11 mouse cellular contexts compared by ENCODE assay signal in the genomic region with DNA sequence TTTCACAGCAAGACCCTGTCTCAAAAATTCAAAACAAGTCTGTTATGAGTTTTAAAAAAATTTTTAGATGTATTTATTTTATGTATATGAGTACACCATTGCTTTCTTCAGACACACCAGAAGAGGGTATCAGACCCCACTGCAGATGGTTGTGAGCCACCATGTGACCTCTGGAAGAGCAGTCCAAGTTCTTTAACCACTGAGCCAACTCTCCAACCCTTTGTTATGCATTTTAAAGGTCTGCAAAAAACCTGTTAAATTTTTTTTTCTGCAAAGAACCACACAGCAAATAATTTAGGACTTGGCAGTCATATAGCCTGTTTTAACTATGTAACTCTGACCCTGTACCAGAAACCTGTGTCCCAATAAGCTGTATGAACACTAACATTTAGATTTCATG. TPM values are rescaled to one million over a fixed set of nuclear protein-coding genes. Genes with fewer than 3 reads are reported as not detected.
DNase-seq lines count a peak whose midpoint lies in the region; ATAC-seq lines count a peak whose summit lies in the region.
"Had no signal": no experiment of that assay in that cellular context is flagged by ENCODE, and none has a peak within 500 bp of the region (broad histone marks: within the 10 kb centered on the region; RNA-seq: fewer than 3 reads in every experiment).

No protein-coding gene starts in this region.

- peaks cover 17% of the 10 kb centered on the region for H3K4me1 ChIP-seq in kidney, embryonic 15.5 days
- H3K4me1 ChIP-seq in embryonic facial prominence, embryonic 11.5 days (ENCODE audit: control insufficient read depth, insufficient read depth, low read length) = no peaks in the 10 kb centered on the region
- peaks cover 13% of the 10 kb centered on the region for H3K4me1 ChIP-seq in intestine, embryonic 14.5 days (replicated peaks; ENCODE audit: control insufficient read depth, insufficient read depth, low read length)
- peaks cover 11% of the 10 kb centered on the region for H3K4me1 ChIP-seq in midbrain, embryonic 16.5 days (ENCODE audit: control insufficient read depth, insufficient read depth, low read length)

- intact Hi-C loops in left cerebral cortex, postnatal 14 days (cut with DNase I) = no loop called here

- no peak overlapping the region for H3K27ac ChIP-seq in kidney, embryonic 15.5 days
- no peak overlapping the region for H3K27ac ChIP-seq in embryonic facial prominence, embryonic 11.5 days (replicated peaks; ENCODE audit: low read depth, low read length)
- no peak overlapping the region for H3K27ac ChIP-seq in intestine, embryonic 14.5 days (ENCODE audit: low read depth)
- H3K27ac ChIP-seq in midbrain, embryonic 16.5 days (ENCODE audit: low read length) = no peak overlapping the region

- ATAC-seq in kidney, embryonic 15.5 days (replicated peaks; ENCODE audit: low FRiP score) = no peak
- ATAC-seq in embryonic facial prominence, embryonic 11.5 days (replicated peaks; ENCODE audit: insufficient number of reproducible peaks, low FRiP score, low TSS enrichment, low read depth) = no peak
- no peak for ATAC-seq in intestine, embryonic 14.5 days (replicated peaks; ENCODE audit: low FRiP score, low TSS enrichment, low read depth)
- no peak for ATAC-seq in midbrain, embryonic 16.5 days
- no peak for ATAC-seq in granulocyte monocyte progenitor cell, adult 5-6 weeks (replicated peaks; ENCODE audit: poor library complexity, severe bottlenecking)

- peak overlapping the region; percentile 89 for H3K4me2 ChIP-seq in kidney, embryonic 15.5 days
- peak overlapping the region; percentile 80 for H3K4me2 ChIP-seq in embryonic facial prominence, embryonic 11.5 days (ENCODE audit: low read depth, low read length)
- peak overlapping the region; percentile 97 for H3K4me2 ChIP-seq in intestine, embryonic 14.5 days (ENCODE audit: low read length)
- peak overlapping the region; percentile 99 for H3K4me2 ChIP-seq in midbrain, embryonic 16.5 days (ENCODE audit: low read length)

- H3K27me3 ChIP-seq in kidney, embryonic 15.5 days = no peaks in the 10 kb centered on the region
- H3K27me3 ChIP-seq in embryonic facial prominence, embryonic 11.5 days (ENCODE audit: control insufficient read depth, insufficient read depth, low read length) = no peaks in the 10 kb centered on the region
- no peaks in the 10 kb centered on the region for H3K27me3 ChIP-seq in intestine, embryonic 14.5 days (replicated peaks; ENCODE audit: control insufficient read depth, insufficient read depth, low read length)
- H3K27me3 ChIP-seq in midbrain, embryonic 16.5 days (ENCODE audit: control insufficient read depth, insufficient read depth, low read depth, low read length) = no peaks in the 10 kb centered on the region
- H3K27me3 ChIP-seq: Patski had no signal

- no peak for DNase-seq in kidney, postnatal 25 days
- DNase-seq in embryonic facial prominence, embryonic 11.5 days (ENCODE audit: low spot score) = no peak
- DNase-seq in intestine, embryonic 14.5 days (ENCODE audit: low spot score) = no peak
- no peak for DNase-seq in left cerebral cortex, postnatal 14 days (ENCODE audit: low spot score in 2 of 2)
- DNase-seq in lung, postnatal 10 days = no peak
- DNase-seq: gastrocnemius, postnatal 14 days; right cerebral cortex, postnatal 25 days had no signal

- no peaks in the 10 kb centered on the region for H3K9me3 ChIP-seq in kidney, embryonic 15.5 days (replicated peaks)
- H3K9me3 ChIP-seq in embryonic facial prominence, embryonic 11.5 days (replicated peaks; ENCODE audit: control insufficient read depth, low read length) = no peaks in the 10 kb centered on the region
- no peaks in the 10 kb centered on the region for H3K9me3 ChIP-seq in intestine, embryonic 14.5 days (ENCODE audit: control insufficient read depth, low read length)
- no peaks in the 10 kb centered on the region for H3K9me3 ChIP-seq in midbrain, embryonic 16.5 days (replicated peaks; ENCODE audit: control insufficient read depth, low read length, poor library complexity, severe bottlenecking)

- H3K36me3 ChIP-seq in kidney, embryonic 15.5 days = peaks cover 46% of the 10 kb centered on the region
- H3K36me3 ChIP-seq in embryonic facial prominence, embryonic 11.5 days (replicated peaks; ENCODE audit: control insufficient read depth, insufficient read depth, low read depth, low read length) = peaks cover 6% of the 10 kb centered on the region; the same call in 1 of the 2 replicates
- H3K36me3 ChIP-seq in intestine, embryonic 14.5 days (ENCODE audit: control insufficient read depth, insufficient read depth, low read length) = peaks cover 39% of the 10 kb centered on the region
- no peaks in the 10 kb centered on the region for H3K36me3 ChIP-seq in midbrain, embryonic 16.5 days (ENCODE audit: control insufficient read depth, insufficient read depth, low read length)

- H3K4me3 ChIP-seq in kidney, embryonic 15.5 days (replicated peaks) = peak overlapping the region; percentile 83
- H3K4me3 ChIP-seq in embryonic facial prominence, embryonic 11.5 days (ENCODE audit: low read depth, low read length) = peak overlapping the region; percentile 89
- H3K4me3 ChIP-seq in intestine, embryonic 14.5 days (ENCODE audit: low read depth, low read length) = peak overlapping the region; percentile 91
- no peak overlapping the region; the same call in 1 of the 2 replicates for H3K4me3 ChIP-seq in midbrain, embryonic 16.5 days (ENCODE audit: low read depth, low read length)

- H3K9ac ChIP-seq in kidney, embryonic 15.5 days = peak overlapping the region; percentile 75
- H3K9ac ChIP-seq in embryonic facial prominence, embryonic 11.5 days (replicated peaks; ENCODE audit: low read length) = peak overlapping the region; percentile 85
- H3K9ac ChIP-seq in intestine, embryonic 14.5 days (ENCODE audit: low read length) = peak overlapping the region; percentile 70
- no peak overlapping the region for H3K9ac ChIP-seq in midbrain, embryonic 16.5 days (ENCODE audit: low read depth, low read length)

RNA-seq across cellular contexts. Expression of a gene that starts 1.0 kb away (rescaled TPM):
- polyA plus RNA-seq in kidney, embryonic 15.5 days (2015; fragmentation: Nextera tagmentation; extraction: Ambion mirVana) = 39.0 and 42.7 TPM in 2 replicates
- 72.1 and 74.2 TPM in 2 replicates for polyA plus RNA-seq in embryonic facial prominence, embryonic 11.5 days (2014; fragmentation: Nextera tagmentation; extraction: Ambion mirVana)
- polyA plus RNA-seq in intestine, embryonic 14.5 days (2014; fragmentation: Nextera tagmentation; extraction: Ambion mirVana) = 35.7 and 39.0 TPM in 2 replicates
- 5.1 and 6.3 TPM in 2 replicates for polyA plus RNA-seq in midbrain, embryonic 16.5 days (2015; fragmentation: Nextera tagmentation; extraction: Ambion mirVana)
- 37.1 and 51.9 TPM in 2 replicates for total RNA-seq in granulocyte monocyte progenitor cell, adult 5-6 weeks (2014; fragmentation: Nextera tagmentation)
- 56.6 and 69.5 TPM in 2 replicates for total RNA-seq in granulocyte monocyte progenitor cell, adult 5-6 weeks (2017)
- under 1 TPM; 0.66 to 0.72 TPM for total RNA-seq in left cerebral cortex, postnatal 14 days (2021)

RNA-seq across cellular contexts. Expression of a gene that starts 11.7 kb away (rescaled TPM):
- 256 and 259 TPM in 2 replicates for polyA plus RNA-seq in kidney, embryonic 15.5 days (2015; fragmentation: Nextera tagmentation; extraction: Ambion mirVana)
- 388 and 419 TPM in 2 replicates for polyA plus RNA-seq in embryonic facial prominence, embryonic 11.5 days (2014; fragmentation: Nextera tagmentation; extraction: Ambion mirVana)
- 242 and 267 TPM in 2 replicates for polyA plus RNA-seq in intestine, embryonic 14.5 days (2014; fragmentation: Nextera tagmentation; extraction: Ambion mirVana)
- polyA plus RNA-seq in midbrain, embryonic 16.5 days (2015; fragmentation: Nextera tagmentation; extraction: Ambion mirVana) = 22.2 and 31.0 TPM in 2 replicates
- total RNA-seq in granulocyte monocyte progenitor cell, adult 5-6 weeks (2014; fragmentation: Nextera tagmentation) = 26.8 and 43.5 TPM in 2 replicates
- 231 and 274 TPM in 2 replicates for total RNA-seq in granulocyte monocyte progenitor cell, adult 5-6 weeks (2017)
- total RNA-seq in left cerebral cortex, postnatal 14 days (2021) = 1 to 10 TPM; 2.1 to 2.9 TPM

RNA-seq across cellular contexts. Expression of a gene that starts 30.2 kb away (rescaled TPM):
- polyA plus RNA-seq in kidney, embryonic 15.5 days (2015; fragmentation: Nextera tagmentation; extraction: Ambion mirVana) = 171 and 186 TPM in 2 replicates
- 123 and 129 TPM in 2 replicates for polyA plus RNA-seq in embryonic facial prominence, embryonic 11.5 days (2014; fragmentation: Nextera tagmentation; extraction: Ambion mirVana)
- polyA plus RNA-seq in intestine, embryonic 14.5 days (2014; fragmentation: Nextera tagmentation; extraction: Ambion mirVana) = 199 and 219 TPM in 2 replicates
- 116 and 130 TPM in 2 replicates for polyA plus RNA-seq in midbrain, embryonic 16.5 days (2015; fragmentation: Nextera tagmentation; extraction: Ambion mirVana)
- 73.2 and 108 TPM in 2 replicates for total RNA-seq in granulocyte monocyte progenitor cell, adult 5-6 weeks (2014; fragmentation: Nextera tagmentation)
- total RNA-seq in granulocyte monocyte progenitor cell, adult 5-6 weeks (2017) = 71.7 and 102 TPM in 2 replicates
- 10 to 100 TPM; 66.7 to 74.3 TPM for total RNA-seq in left cerebral cortex, postnatal 14 days (2021)

RNA-seq across cellular contexts. Expression of a gene that starts 44.0 kb away (rescaled TPM):
- polyA plus RNA-seq in kidney, embryonic 15.5 days (2015; fragmentation: Nextera tagmentation; extraction: Ambion mirVana) = 106 and 107 TPM in 2 replicates
- polyA plus RNA-seq in embryonic facial prominence, embryonic 11.5 days (2014; fragmentation: Nextera tagmentation; extraction: Ambion mirVana) = 91.1 and 91.3 TPM in 2 replicates
- 79.3 and 87.3 TPM in 2 replicates for polyA plus RNA-seq in intestine, embryonic 14.5 days (2014; fragmentation: Nextera tagmentation; extraction: Ambion mirVana)
- polyA plus RNA-seq in midbrain, embryonic 16.5 days (2015; fragmentation: Nextera tagmentation; extraction: Ambion mirVana) = 39.3 and 42.0 TPM in 2 replicates
- 37.8 and 52.0 TPM in 2 replicates for total RNA-seq in granulocyte monocyte progenitor cell, adult 5-6 weeks (2014; fragmentation: Nextera tagmentation)
- total RNA-seq in granulocyte monocyte progenitor cell, adult 5-6 weeks (2017) = 43.3 and 54.5 TPM in 2 replicates
- 10 to 100 TPM; 32.2 to 34.8 TPM for total RNA-seq in left cerebral cortex, postnatal 14 days (2021)

RNA-seq across cellular contexts. Expression of a gene that starts 58.5 kb away (rescaled TPM):
- polyA plus RNA-seq in kidney, embryonic 15.5 days (2015; fragmentation: Nextera tagmentation; extraction: Ambion mirVana) = 55.7 and 56.8 TPM in 2 replicates
- polyA plus RNA-seq in embryonic facial prominence, embryonic 11.5 days (2014; fragmentation: Nextera tagmentation; extraction: Ambion mirVana) = 53.7 and 62.0 TPM in 2 replicates
- polyA plus RNA-seq in intestine, embryonic 14.5 days (2014; fragmentation: Nextera tagmentation; extraction: Ambion mirVana) = 62.8 and 65.4 TPM in 2 replicates
- polyA plus RNA-seq in midbrain, embryonic 16.5 days (2015; fragmentation: Nextera tagmentation; extraction: Ambion mirVana) = 30.2 and 31.0 TPM in 2 replicates
- total RNA-seq in granulocyte monocyte progenitor cell, adult 5-6 weeks (2014; fragmentation: Nextera tagmentation) = 97.0 and 97.9 TPM in 2 replicates
- total RNA-seq in granulocyte monocyte progenitor cell, adult 5-6 weeks (2017) = 96.8 and 111 TPM in 2 replicates
- 10 to 100 TPM; 41.9 to 43.7 TPM for total RNA-seq in left cerebral cortex, postnatal 14 days (2021)
